Mouse (Mus musculus) kidney, adult 2 months (tissue): ENCODE data around the gene Nmu. TPM values are rescaled to one million over a fixed set of nuclear protein-coding genes. Genes with fewer than 3 reads are reported as not detected.
A peak's percentile ranks its signal among the peaks of the same experiment; 100 is the strongest.

Experiments used
- DNase-seq: peaks from one replicate; pipeline ENCODE4 v3.0.0; 2021
- H3K27ac ChIP-seq: fragments of 200-500 bp; 2 replicates; pipeline ENCODE4 v1.5.1; 2012; ENCODE audit warnings: low read depth, low read length, control low read depth, inconsistent platforms; ENCODE audit not compliant: insufficient read depth
- H3K27me3 ChIP-seq: fragments of 200-500 bp; replicated peaks from 2 replicates; pipeline ENCODE4 v1.6.1; 2012; ENCODE audit warnings: mild to moderate bottlenecking, moderate library complexity, low read length, inconsistent platforms; ENCODE audit not compliant: control insufficient read depth, insufficient read depth
- H3K36me3 ChIP-seq: fragments of 200-500 bp; 2 replicates; pipeline ENCODE4 v1.6.1; 2012; ENCODE audit warnings: mild to moderate bottlenecking, moderate library complexity, low read length, inconsistent platforms; ENCODE audit not compliant: control insufficient read depth, insufficient read depth
- H3K4me1 ChIP-seq: fragments of 200-500 bp; 2 replicates; pipeline ENCODE4 v1.6.1; 2011; ENCODE audit warnings: low read length; ENCODE audit not compliant: control insufficient read depth, insufficient read depth
- H3K4me3 ChIP-seq: fragments of 200-500 bp; 2 replicates; pipeline ENCODE4 v1.5.1; 2011; ENCODE audit warnings: mild to moderate bottlenecking, low read depth, low read length, control low read depth; ENCODE audit not compliant: insufficient read depth
- CTCF ChIP-seq: fragments of 200-500 bp; conservative IDR thresholded peaks from 2 replicates; pipeline ENCODE4 v1.5.1; 2011; ENCODE audit warnings: low read depth, mild to moderate bottlenecking, control low read depth, low read length, moderate library complexity, mixed read lengths; ENCODE audit not compliant: insufficient read depth, insufficient read length
- POLR2A ChIP-seq: fragments of 200-500 bp; IDR thresholded peaks from one replicate; pipeline ENCODE4 v1.6.1; 2011; ENCODE audit warnings: low read depth, low read length, control low read depth
- WGBS: fragments of 180-500 bp; shearing (Covaris S2); methylation state at CpG from one replicate; pipeline ENCODE4 v1.1.7; 2018; 5-methylcytosine and 5-hydroxymethylcytosine counted together
- polyA plus RNA-seq: library from polyadenylated mRNA; depleted of rRNA; stranded (reverse); fragments of >200 nt; gene quantifications from 2 replicates; pipeline ENCODE4 v1.2.3, GENCODE M21; 2012

The Nmu gene
- polyA plus RNA-seq, 1 experiment: not detected

DNA sequence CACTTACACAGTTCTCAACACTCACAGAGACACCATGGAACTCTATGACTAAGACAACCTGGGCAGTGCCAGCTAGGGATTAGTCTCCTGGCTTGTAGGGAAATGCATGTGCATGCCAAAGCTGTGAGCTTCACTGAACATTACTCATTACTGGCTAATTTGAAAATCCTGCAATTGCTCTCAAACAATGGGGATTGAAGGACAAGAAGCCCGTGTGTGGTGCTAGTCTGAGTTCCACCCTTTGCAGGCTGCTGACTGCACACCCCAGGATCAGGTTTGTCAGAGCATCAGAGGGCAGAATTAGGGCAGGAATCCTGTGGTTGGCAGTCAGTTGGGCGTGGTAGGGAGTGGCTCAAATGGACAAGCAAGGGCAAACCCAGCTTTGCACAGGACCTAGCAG lies 17.5 kb downstream of the Nmu start:
- no peaks in the 10 kb centered on the region for H3K4me1 ChIP-seq
- H3K27ac ChIP-seq: no peak overlapping the region
- H3K36me3 ChIP-seq: no peaks in the 10 kb centered on the region
- H3K27me3 ChIP-seq: no peaks in the 10 kb centered on the region
- 44% methylated on average over 2 of the region's 2 CpGs for WGBS
- TF ChIP-seq POLR2A (no peak), CTCF (no peak)
- H3K4me3 ChIP-seq: no peak overlapping the region
- no peak for DNase-seq

DNA sequence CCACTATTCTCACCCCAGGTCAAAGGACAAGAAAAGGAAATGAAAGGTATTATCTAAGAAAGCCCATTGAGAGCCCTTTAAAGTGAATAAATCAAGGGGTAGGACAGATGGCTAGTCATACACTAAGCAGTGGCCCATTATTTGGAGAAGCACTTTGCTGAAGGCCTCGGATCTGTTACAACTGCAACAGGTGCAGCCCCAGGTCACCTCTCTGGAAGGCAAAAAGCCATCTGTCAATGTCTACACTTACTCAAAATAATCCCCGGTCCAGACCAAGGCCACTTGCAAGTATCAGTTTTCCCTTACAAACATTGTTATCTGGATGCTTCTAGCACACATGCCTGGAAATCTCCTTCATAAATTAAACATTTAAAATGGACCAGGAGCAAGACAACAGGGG lies 22.7 kb downstream of the Nmu start:
- WGBS: 24% methylated on average over 2 of the region's 2 CpGs
- Histone ChIP-seq H3K36me3 (no peaks in the 10 kb centered on the region), H3K4me1 (no peaks in the 10 kb centered on the region), H3K4me3 (no peak overlapping the region), H3K27me3 (no peaks in the 10 kb centered on the region), H3K27ac (no peak overlapping the region)
- DNase-seq: no peak
- TF ChIP-seq CTCF: no peak
- no peak for TF ChIP-seq POLR2A

DNA sequence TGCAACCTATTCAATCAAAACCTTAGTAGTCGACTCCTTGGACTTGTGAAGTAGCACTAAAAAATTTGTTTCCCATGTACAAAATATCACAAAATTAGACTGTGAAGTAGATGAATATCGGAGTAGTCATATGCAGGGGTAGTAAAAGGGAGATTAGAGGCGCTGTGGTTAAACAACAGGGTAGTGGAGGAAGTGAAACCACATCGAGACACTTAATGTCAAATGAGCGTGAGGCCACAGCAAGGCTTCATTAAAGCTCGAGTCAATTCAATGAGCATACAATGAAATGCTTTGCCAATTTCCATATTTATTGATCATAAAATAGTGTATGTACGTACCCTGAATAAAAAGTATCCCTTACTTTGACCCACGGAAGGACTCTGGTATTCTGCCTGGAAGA lies 26.5 kb downstream of the Nmu start:
- Histone ChIP-seq H3K36me3 (no peaks in the 10 kb centered on the region), H3K4me3 (no peak overlapping the region), H3K4me1 (no peaks in the 10 kb centered on the region), H3K27me3 (no peaks in the 10 kb centered on the region), H3K27ac (no peak overlapping the region)
- TF ChIP-seq POLR2A (no peak), CTCF (no peak)
- 88% methylated on average over 8 of the region's 8 CpGs for WGBS
- no peak for DNase-seq

DNA sequence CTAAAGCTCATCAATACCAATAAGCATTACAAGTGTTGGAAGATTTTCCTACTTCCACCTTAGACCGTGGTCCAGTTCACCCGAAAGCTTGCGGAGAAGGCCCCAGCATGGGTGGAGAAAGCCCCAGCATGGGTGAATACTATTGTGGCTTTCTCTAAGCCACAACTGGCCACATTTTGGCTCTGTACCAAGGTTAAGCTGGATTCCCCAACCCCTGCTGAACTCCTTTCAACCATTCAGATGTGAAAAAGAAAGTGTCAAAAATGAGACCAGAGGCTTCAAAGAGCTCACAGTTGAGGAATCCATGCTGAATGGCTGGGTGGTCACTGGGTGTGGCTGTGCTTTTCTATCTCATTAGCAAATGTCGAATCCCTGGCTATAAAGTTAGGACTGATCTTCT lies 29.8 kb downstream of the Nmu start:
- 79% methylated on average over 4 of the region's 4 CpGs for WGBS

DNA sequence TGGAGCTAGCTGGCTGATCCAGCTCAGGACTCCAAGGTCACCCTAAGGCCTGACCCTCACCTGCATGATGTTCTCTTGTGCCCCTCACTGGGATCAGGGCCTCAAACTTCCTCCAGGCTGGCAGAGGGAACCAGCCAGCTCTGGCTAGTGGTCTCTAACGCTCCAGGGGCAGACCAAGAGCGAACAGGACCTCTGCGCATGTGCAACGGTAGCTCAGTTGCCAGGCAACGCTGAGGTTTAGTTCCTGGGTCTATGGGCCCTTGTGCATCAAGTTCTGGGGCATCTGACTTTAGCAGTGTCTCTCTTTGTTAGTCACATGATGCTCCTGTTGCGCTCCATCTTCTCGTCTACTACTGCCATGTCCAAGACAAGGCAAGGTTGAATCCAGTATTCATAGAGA lies 32.6 kb downstream of the Nmu start, which contains the start of gene Pdcl2:
Gene Pdcl2 (minus strand): TSS at position 204 of the 400 bp plus-strand sequence.
- Histone ChIP-seq H3K36me3 (no peaks in the 10 kb centered on the region), H3K4me1 (no peaks in the 10 kb centered on the region), H3K27me3 (no peaks in the 10 kb centered on the region), H3K4me3 (no peak within 1 kb of the TSS), H3K27ac (no peak within 1 kb of the TSS)
- WGBS: 92% methylated on average over 7 of the region's 7 CpGs
- DNase-seq: no peak
- TF ChIP-seq POLR2A (no peak), CTCF (no peak)

More for the DNA sequence above, 29.8 kb downstream of the Nmu start:
- TF ChIP-seq POLR2A: no peak
- no peak for TF ChIP-seq CTCF
- no peak overlapping the region for H3K27ac ChIP-seq
- H3K27me3 ChIP-seq: no peaks in the 10 kb centered on the region
- H3K4me1 ChIP-seq: no peaks in the 10 kb centered on the region
- H3K4me3 ChIP-seq: no peak overlapping the region
- H3K36me3 ChIP-seq: no peaks in the 10 kb centered on the region
- DNase-seq: no peak

DNA sequence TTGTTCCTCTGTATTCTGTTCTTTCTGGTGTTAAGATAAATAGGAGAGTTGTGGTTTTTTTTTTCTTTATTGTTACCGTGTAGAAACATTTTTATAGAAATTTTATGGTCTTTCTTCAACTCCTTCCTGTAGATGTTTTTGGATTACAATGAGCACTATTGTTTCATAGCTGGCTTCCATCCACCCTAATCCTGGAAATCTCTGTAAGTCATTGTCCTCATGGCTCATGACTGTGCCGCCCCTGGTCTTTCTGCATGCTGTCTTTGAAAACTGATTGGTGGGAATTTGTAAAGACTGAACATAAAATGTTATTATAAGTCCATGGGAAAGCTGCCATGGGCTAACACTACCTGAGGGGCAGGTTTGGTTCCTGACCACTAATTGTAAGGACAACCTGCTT lies 36.3 kb downstream of the Nmu start:
- DNase-seq: peak; percentile 9
- Histone ChIP-seq H3K27me3 (no peaks in the 10 kb centered on the region), H3K4me3 (no peak overlapping the region), H3K27ac (no peak overlapping the region), H3K36me3 (no peaks in the 10 kb centered on the region), H3K4me1 (no peaks in the 10 kb centered on the region)
- 67% methylated on average over 2 of the region's 2 CpGs for WGBS
- TF ChIP-seq CTCF: no peak
- no peak for TF ChIP-seq POLR2A

DNA sequence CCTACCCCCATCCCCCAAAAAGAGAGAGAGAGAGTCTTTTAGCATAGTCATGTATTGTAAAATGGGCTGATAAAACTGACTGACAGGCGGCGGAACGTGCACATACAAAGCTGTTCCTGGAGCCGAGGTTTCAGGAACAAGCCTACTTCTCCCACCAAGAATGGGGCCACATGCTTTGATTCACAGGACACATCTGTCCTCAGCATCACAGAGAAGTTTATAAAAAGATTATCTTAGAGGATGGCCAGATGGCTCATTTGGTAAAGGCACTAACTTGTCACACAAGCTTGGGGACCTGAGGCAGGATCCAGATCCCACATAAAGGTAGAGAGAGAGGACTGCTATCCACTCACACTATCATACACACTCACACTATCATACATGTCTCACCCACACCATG lies 38.5 kb downstream of the Nmu start:
- TF ChIP-seq CTCF (no peak), POLR2A (no peak)

More for the DNA sequence above, 38.5 kb downstream of the Nmu start:
- DNase-seq: no peak
- Histone ChIP-seq H3K27me3 (no peaks in the 10 kb centered on the region), H3K27ac (no peak overlapping the region), H3K36me3 (no peaks in the 10 kb centered on the region), H3K4me3 (no peak overlapping the region), H3K4me1 (no peaks in the 10 kb centered on the region)
- 90% methylated on average over 4 of the region's 4 CpGs for WGBS
